Mouse (Mus musculus) T-helper 17 cell (primary cell): Measurements from ENCODE around the gene 9330182O14Rik.

Source experiments
- in situ Hi-C, 2 experiments: fragments of 300-600 bp; cut with MboI, MseI; formaldehyde crosslinking; loops; 1 replicate in 1 of 2; 2 replicates in 1 of 2; pipeline ENCODE4 v1.15.1; 2025; ENCODE audit warnings: high pct_unique_total_duplicates in 2 of 2

Gene 9330182O14Rik

GRCm38 (mm10) chr15:40187017-40187416, 52.9 kb downstream of the 9330182O14Rik start:
- in situ Hi-C loops: no loop called here
